Mouse (Mus musculus): ENCODE measurements around the gene Kif14. TPM values are rescaled to one million over a fixed set of nuclear protein-coding genes. Genes with fewer than 3 reads are reported as not detected.

Gene Kif14
- total and polyA plus RNA-seq, 3 experiments = 5.5 to 12.0 (median 7.8) TPM

DNA sequence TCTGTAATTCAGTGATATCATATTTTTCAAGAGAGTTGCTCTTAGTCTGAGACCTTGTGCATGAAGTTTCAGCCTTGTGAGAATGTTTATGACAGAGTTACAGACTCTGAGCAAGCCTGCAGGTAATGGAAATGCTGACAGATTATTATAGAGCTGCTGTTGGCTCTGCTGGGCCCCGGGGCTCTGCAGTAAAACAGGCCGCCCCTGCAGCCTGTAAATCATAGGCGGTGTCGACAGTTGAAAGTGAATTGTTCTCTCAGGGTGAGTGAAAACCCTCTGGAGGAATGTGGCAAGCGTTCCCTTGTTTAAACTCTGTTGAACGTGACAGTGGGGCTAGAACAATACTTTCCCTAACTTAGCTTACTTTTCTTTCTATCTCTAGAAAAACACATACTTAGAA, 46.2 kb downstream of the Kif14 start:
- H3K36me3 ChIP-seq (replicated peaks in 1 of 2; ENCODE audit: control insufficient read depth in 1 of 2, insufficient read depth in 1 of 2, low read length in 1 of 2) = peaks cover 31 to 85% of the 10 kb centered on the region in 2 experiments
- no peak for DNase-seq (ENCODE audit: extremely low read depth)
- TF ChIP-seq SMC3 (IDR thresholded peaks at IDR 0.05; ENCODE audit: low read depth, low read length) (no peak), RCOR1 (conservative IDR thresholded peaks at IDR 0.05; ENCODE audit: low read depth, low read length) (no peak), KAT2A (IDR thresholded peaks at IDR 0.05; ENCODE audit: insufficient replicate concordance, low read length) (no peak), ETS1 (conservative IDR thresholded peaks at IDR 0.05; ENCODE audit: low read depth, low read length) (no peak), TBP (conservative IDR thresholded peaks at IDR 0.05; ENCODE audit: low read depth, low read length) (no peak), ZKSCAN1 (IDR thresholded peaks at IDR 0.05; ENCODE audit: borderline replicate concordance, low read depth, low read length) (no peak), MXI1 (IDR thresholded peaks at IDR 0.05; ENCODE audit: low read depth, low read length) (no peak), MAFK (IDR thresholded peaks at IDR 0.05; ENCODE audit: insufficient replicate concordance, low read length) (no peak), SIN3A (IDR thresholded peaks at IDR 0.05; ENCODE audit: low read length) (no peak), UBTF (IDR thresholded peaks at IDR 0.05; ENCODE audit: low read depth, low read length) (no peak), NRF1 (IDR thresholded peaks at IDR 0.05; ENCODE audit: low read depth, low read length) (no peak), MAX (IDR thresholded peaks at IDR 0.05; ENCODE audit: low read length) (no peak), EP300 (IDR thresholded peaks at IDR 0.05; ENCODE audit: low read length) (no peak), MYC (IDR thresholded peaks at IDR 0.05; ENCODE audit: low read depth, low read length) (no peak)
- dilution Hi-C loops (cut with MboI; ENCODE audit: extremely low pct_ligation_motif_present, extremely low pct_unique_long_range_greater_than_20kb, low sequenced_read_pairs) = no loop called here
- in situ Hi-C loops (cut with MboI; ENCODE audit: low pct_ligation_motif_present, low pct_unique_long_range_greater_than_20kb, low sequenced_read_pairs) = no loop called here
- H3K79me2 ChIP-seq (replicated peaks; ENCODE audit: control insufficient read depth, extremely low read depth, insufficient read depth, poor library complexity, severe bottlenecking) = no peaks in the 10 kb centered on the region
- no peak overlapping the region for H3K27ac ChIP-seq (ENCODE audit: insufficient read depth, low read depth)
- no peak overlapping the region for H3K4me2 ChIP-seq (ENCODE audit: insufficient read depth, low read depth, poor library complexity, severe bottlenecking)
- no peak overlapping the region for H3K4me3 ChIP-seq (replicated peaks in 1 of 3; ENCODE audit: low read depth in 2 of 3, low read length in 2 of 3, poor library complexity in 1 of 3)
- H3K9me3 ChIP-seq (replicated peaks; ENCODE audit: low read length) = no peaks in the 10 kb centered on the region
- H3K4me1 ChIP-seq (ENCODE audit: control insufficient read depth in 1 of 2, insufficient read depth in 2 of 2) = no peaks in the 10 kb centered on the region; a peak in 1 of 4 replicates
- no peak overlapping the region for H3K9ac ChIP-seq (ENCODE audit: insufficient read depth, low read depth)
- no peaks in the 10 kb centered on the region for H3K27me3 ChIP-seq (replicated peaks)

DNA sequence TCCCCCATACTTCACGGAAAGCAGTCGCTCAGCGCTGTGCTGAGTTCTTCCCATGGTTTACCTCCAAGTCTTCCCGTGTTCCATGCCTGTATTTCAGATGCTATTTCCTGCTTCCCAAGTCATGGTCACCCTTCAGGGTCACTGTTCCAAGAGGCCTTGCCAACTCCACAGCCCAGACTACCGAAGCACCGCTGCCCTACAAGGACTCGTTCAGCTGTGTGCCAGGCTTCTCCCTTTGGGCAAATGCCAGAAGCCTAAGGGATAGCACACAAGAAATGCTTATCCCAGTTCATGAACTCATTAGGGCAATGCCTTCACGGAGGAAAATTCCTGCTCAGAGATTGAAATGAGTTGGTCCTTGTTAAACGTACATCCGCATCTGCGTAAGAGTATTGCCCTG, 47.0 kb downstream of the Kif14 start:
- Histone ChIP-seq H3K4me2 (ENCODE audit: insufficient read depth, low read depth, poor library complexity, severe bottlenecking) (no peak overlapping the region), H3K27me3 (replicated peaks) (no peaks in the 10 kb centered on the region), H3K79me2 (replicated peaks; ENCODE audit: control insufficient read depth, extremely low read depth, insufficient read depth, poor library complexity, severe bottlenecking) (no peaks in the 10 kb centered on the region), H3K4me1 (ENCODE audit: control insufficient read depth in 1 of 2, insufficient read depth in 2 of 2) (no peaks in the 10 kb centered on the region; a peak in 1 of 4 replicates), H3K9me3 (replicated peaks; ENCODE audit: low read length) (no peaks in the 10 kb centered on the region), H3K9ac (ENCODE audit: insufficient read depth, low read depth) (no peak overlapping the region), H3K4me3 (replicated peaks in 1 of 3; ENCODE audit: low read depth in 2 of 3, low read length in 2 of 3, poor library complexity in 1 of 3) (no peak overlapping the region), H3K27ac (ENCODE audit: insufficient read depth, low read depth) (no peak overlapping the region), H3K36me3 (replicated peaks in 1 of 2; ENCODE audit: control insufficient read depth in 1 of 2, insufficient read depth in 1 of 2, low read length in 1 of 2) (peaks cover 28 to 84% of the 10 kb centered on the region in 2 experiments)
- no peak for DNase-seq (ENCODE audit: extremely low read depth)
- TF ChIP-seq CHD1 (IDR thresholded peaks at IDR 0.05; ENCODE audit: low read depth, low read length) = no peak
- in situ Hi-C loops (cut with MboI; ENCODE audit: low pct_ligation_motif_present, low pct_unique_long_range_greater_than_20kb, low sequenced_read_pairs) (no loop called here), dilution Hi-C loops (cut with MboI; ENCODE audit: extremely low pct_ligation_motif_present, extremely low pct_unique_long_range_greater_than_20kb, low sequenced_read_pairs) (no loop called here)
